Mouse (Mus musculus) intestine, embryonic 14.5 days (tissue): ENCODE results near the gene Rab20. TPM values are rescaled to one million over a fixed set of nuclear protein-coding genes. Genes with fewer than 3 reads are reported as not detected.

ENCODE experiments used
- ATAC-seq: fragments of 200-750 bp; cut with Nextera tagmentation; replicated peaks from 2 replicates; pipeline ENCODE4 v1.8.0; 2017; ENCODE audit warnings: low read depth, moderate number of reproducible peaks, moderate TSS enrichment, moderate library complexity; ENCODE audit not compliant: low FRiP score, low TSS enrichment
- DNase-seq: peaks from one replicate; pipeline ENCODE4 v3.0.0-alpha.2; 2018; ENCODE audit warnings: low spot score
- H3K27ac ChIP-seq: fragments of 300-500 bp; sonication (generic); 2 replicates; pipeline ENCODE4 v1.5.1; 2014; ENCODE audit warnings: low read depth, mild to moderate bottlenecking, control low read depth
- H3K27me3 ChIP-seq: fragments of 300-500 bp; sonication (generic); replicated peaks from 2 replicates; pipeline ENCODE4 v1.6.1; 2014; ENCODE audit warnings: low read length, control low read depth; ENCODE audit not compliant: control insufficient read depth, insufficient read depth
- H3K36me3 ChIP-seq: fragments of 300-500 bp; sonication (generic); 2 replicates; pipeline ENCODE4 v1.6.1; 2014; ENCODE audit warnings: low read length, control low read depth; ENCODE audit not compliant: control insufficient read depth, insufficient read depth
- H3K4me1 ChIP-seq: fragments of 300-500 bp; sonication (generic); replicated peaks from 2 replicates; pipeline ENCODE4 v1.6.1; 2014; ENCODE audit warnings: low read length, control low read depth, mixed read lengths; ENCODE audit not compliant: control insufficient read depth, insufficient read depth
- H3K4me2 ChIP-seq: fragments of 300-500 bp; sonication (generic); 2 replicates; pipeline ENCODE4 v1.6.1; 2014; ENCODE audit warnings: low read length
- H3K4me3 ChIP-seq: fragments of 300-500 bp; sonication (generic); 2 replicates; pipeline ENCODE4 v1.5.1; 2014; ENCODE audit warnings: low read depth, low read length, control low read depth, mixed read lengths
- H3K9ac ChIP-seq: fragments of 300-500 bp; sonication (generic); 2 replicates; pipeline ENCODE4 v1.6.1; 2014; ENCODE audit warnings: mild to moderate bottlenecking, low read length
- H3K9me3 ChIP-seq: fragments of 300-500 bp; sonication (generic); 2 replicates; pipeline ENCODE4 v1.6.1; 2016; ENCODE audit warnings: low read length, control low read depth; ENCODE audit not compliant: control insufficient read depth
- WGBS: fragments of 180-500 bp; shearing (Covaris S2); extraction: QIAGEN DNeasy Blood & Tissue Kit; methylation state at CpG from one replicate; pipeline ENCODE4 v1.1.7; 2014; 5-methylcytosine and 5-hydroxymethylcytosine counted together
- polyA plus RNA-seq: library from polyadenylated mRNA; unstranded; fragments of >200 nt; fragmentation: Nextera tagmentation; extraction: Ambion mirVana; gene quantifications from 2 replicates; pipeline ENCODE4 v1.2.1, GENCODE M21; 2014

The Rab20 gene
- polyA plus RNA-seq, 1 experiment from 2014 or later, result 7.8 TPM

DNA sequence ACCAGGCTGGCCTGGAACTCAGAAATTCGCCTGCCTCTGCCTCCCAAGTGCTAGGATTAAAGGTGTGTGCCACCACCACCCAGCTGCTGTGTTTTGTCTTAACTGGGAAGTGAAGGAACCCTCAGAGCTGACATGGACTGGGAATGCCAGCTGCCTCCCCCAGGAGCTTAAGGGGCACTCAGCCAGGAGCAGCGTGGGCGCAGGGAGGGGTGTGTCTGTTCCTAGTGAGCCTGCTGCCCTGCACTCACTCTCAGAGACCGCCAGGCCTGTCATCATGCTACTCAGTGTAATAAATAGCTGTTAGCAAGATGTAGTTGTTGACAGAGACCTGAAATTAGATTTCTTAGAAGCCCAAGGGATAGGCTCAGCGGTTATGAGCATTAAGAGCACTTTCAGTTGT lies 32.5 kb upstream of the Rab20 start:
- ATAC-seq (no peak), DNase-seq (no peak)
- Histone ChIP-seq H3K36me3 (peaks cover 87% of the 10 kb centered on the region), H3K9ac (no peak overlapping the region), H3K4me3 (no peak overlapping the region), H3K4me1 (no peaks in the 10 kb centered on the region), H3K27me3 (no peaks in the 10 kb centered on the region), H3K9me3 (no peaks in the 10 kb centered on the region), H3K4me2 (no peak overlapping the region), H3K27ac (no peak overlapping the region)
- 91% methylated on average over 5 of the region's 5 CpGs for WGBS

- DNase-seq (no peak), ATAC-seq (no peak)
- Histone ChIP-seq H3K4me3 (no peak overlapping the region), H3K9ac (no peak overlapping the region), H3K27me3 (no peaks in the 10 kb centered on the region), H3K9me3 (no peaks in the 10 kb centered on the region), H3K4me1 (no peaks in the 10 kb centered on the region), H3K4me2 (no peak overlapping the region), H3K27ac (no peak overlapping the region), H3K36me3 (peaks cover 93% of the 10 kb centered on the region)
- WGBS, result 58% methylated on average over 10 of the region's 10 CpGs
Measured at GRCm38 (mm10) chr8:11508880-11509279, 30.4 kb upstream of the Rab20 start.

DNA sequence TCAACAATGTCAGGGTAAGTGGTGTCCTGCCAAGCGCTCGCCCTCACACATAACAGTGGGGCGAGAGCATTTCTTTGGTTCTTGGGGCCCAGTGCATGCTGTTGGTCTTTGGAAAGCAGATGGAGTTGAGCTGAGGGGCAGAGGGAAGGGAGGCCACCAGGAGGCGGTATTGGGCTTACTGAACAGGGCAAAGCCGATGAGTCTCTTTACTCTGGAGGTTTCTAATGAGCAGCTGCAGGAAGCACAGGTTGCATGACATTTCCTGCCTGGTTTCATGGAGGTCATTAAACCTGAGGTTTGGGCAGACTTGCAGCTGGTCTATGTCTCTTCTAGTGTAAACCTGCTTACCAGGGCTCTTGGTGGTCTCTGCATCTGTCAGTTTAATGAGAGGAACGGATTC lies 28.3 kb upstream of the Rab20 start:
- DNase-seq, result peak; percentile 73
- no peak; the same call in 1 of the 2 replicates for ATAC-seq
- no peak overlapping the region for H3K9ac ChIP-seq
- H3K27ac ChIP-seq, result no peak overlapping the region
- H3K27me3 ChIP-seq, result no peaks in the 10 kb centered on the region
- H3K9me3 ChIP-seq, result no peaks in the 10 kb centered on the region
- whole genome bisulfite sequencing, result 70% methylated on average over 6 of the region's 6 CpGs
- peaks cover 90% of the 10 kb centered on the region for H3K36me3 ChIP-seq
- H3K4me2 ChIP-seq, result no peak overlapping the region
- no peaks in the 10 kb centered on the region for H3K4me1 ChIP-seq
- no peak overlapping the region for H3K4me3 ChIP-seq

DNA sequence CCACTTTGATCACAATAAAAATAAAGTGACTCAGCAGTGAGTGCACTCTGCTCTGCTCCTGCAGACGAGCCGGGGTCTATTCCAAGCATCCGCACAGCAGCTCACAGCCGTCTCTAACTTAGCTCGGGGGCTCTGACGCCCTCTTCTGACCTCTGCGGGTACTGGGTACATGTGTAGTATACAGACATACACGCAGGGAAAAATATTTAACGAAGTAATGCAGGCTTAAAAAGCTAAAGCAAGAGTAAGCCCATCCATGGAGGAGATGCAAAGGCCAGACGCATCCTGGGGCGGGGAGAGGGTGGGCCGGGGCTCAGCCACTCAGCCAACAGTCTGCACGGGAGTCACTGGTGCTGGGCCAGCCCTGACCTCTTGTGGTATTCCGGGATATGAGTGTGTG lies 27.6 kb upstream of the Rab20 start:
- H3K36me3 ChIP-seq, result peaks cover 82% of the 10 kb centered on the region
- DNase-seq (no peak), ATAC-seq (no peak)
- H3K4me1 ChIP-seq, result no peaks in the 10 kb centered on the region
- H3K9me3 ChIP-seq, result no peaks in the 10 kb centered on the region
- H3K4me2 ChIP-seq, result no peak overlapping the region
- no peak overlapping the region for H3K4me3 ChIP-seq
- no peak overlapping the region for H3K9ac ChIP-seq
- H3K27me3 ChIP-seq, result no peaks in the 10 kb centered on the region
- H3K27ac ChIP-seq, result no peak overlapping the region
- 86% methylated on average over 14 of the region's 14 CpGs for WGBS

GRCm38 (mm10) chr8:11503476-11504232 lies 25.1 kb upstream of the Rab20 start:
- no peak overlapping the region for H3K27ac ChIP-seq
- H3K4me3 ChIP-seq, result no peak overlapping the region
- no peak overlapping the region for H3K9ac ChIP-seq
- peaks cover 59% of the 10 kb centered on the region for H3K36me3 ChIP-seq
- no peaks in the 10 kb centered on the region for H3K27me3 ChIP-seq
- WGBS, result 88% methylated on average over 13 of the region's 13 CpGs
- no peak overlapping the region for H3K4me2 ChIP-seq
- 0 out of 2 replicates have a peak, but pooled peaks cover 2% of the 10 kb centered on the region for H3K4me1 ChIP-seq
- ATAC-seq (no peak), DNase-seq (no peak)
- H3K9me3 ChIP-seq, result no peaks in the 10 kb centered on the region

DNA sequence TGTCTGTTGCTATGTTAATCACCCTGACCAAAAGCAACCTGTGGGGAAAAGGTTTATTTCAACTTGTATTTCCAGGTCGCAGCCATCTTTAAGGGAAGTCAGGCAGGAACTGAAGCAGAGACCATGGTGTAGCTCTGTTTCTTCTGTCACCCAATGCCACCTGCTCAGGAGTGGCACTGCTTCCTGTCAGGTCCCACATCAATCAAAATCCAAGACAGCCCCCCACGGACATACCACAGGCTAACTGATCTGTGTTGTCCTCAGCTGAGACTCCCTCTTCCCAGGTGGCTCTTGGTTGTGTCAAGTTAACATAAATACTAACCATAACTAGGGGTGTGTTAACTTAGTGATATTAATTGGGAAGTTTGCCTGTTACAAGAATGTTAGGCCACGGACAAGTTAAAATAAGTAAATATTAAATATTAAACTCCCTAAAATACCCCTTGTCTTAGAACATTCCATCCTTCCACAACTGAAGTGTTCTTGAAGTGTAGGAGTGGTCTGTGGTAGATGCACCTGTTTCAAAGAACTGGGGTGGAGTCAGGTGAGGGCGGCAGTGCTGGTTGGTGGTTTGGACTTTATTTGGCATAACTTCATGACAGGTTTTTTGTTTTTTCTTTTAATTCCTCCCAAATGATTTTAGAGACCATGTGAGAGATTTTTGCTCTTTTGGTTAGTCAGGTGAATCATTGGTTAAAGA lies 20.4 kb upstream of the Rab20 start:
- H3K27me3 ChIP-seq, result no peaks in the 10 kb centered on the region
- H3K4me2 ChIP-seq, result no peak overlapping the region
- H3K4me3 ChIP-seq, result no peak overlapping the region
- ATAC-seq (no peak), DNase-seq (no peak)
- peaks cover 10% of the 10 kb centered on the region for H3K4me1 ChIP-seq
- no peak overlapping the region for H3K9ac ChIP-seq
- H3K27ac ChIP-seq, result no peak overlapping the region
- H3K9me3 ChIP-seq, result no peaks in the 10 kb centered on the region
- H3K36me3 ChIP-seq, result peaks cover 18% of the 10 kb centered on the region
- WGBS, result 86% methylated on average over 4 of the region's 4 CpGs

DNA sequence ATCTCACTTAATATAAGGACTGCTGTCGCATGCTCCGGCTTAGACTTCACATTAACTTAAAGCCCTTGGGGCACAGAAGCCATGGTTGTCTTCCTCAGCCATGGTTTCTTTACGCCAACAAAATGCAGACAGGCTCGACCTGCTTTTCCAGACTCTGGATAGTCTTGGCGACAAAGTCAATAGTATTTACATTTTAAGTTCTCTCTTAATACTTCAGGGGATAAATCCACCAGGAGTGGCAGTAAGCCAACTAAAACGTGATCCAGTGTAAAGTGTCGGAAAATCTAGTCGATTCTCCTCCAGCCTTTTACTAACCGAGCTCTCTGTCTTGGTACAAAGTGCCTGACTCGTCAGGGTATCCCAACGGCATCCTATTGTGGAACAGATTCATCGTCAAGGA lies 19.8 kb upstream of the Rab20 start:
- no peak for ATAC-seq
- Histone ChIP-seq H3K27ac (no peak overlapping the region), H3K9me3 (no peaks in the 10 kb centered on the region), H3K4me2 (peak overlapping the region; percentile 65), H3K27me3 (no peaks in the 10 kb centered on the region), H3K4me3 (peak overlapping the region; percentile 95), H3K9ac (peak overlapping the region; percentile 84), H3K36me3 (peaks cover 12% of the 10 kb centered on the region), H3K4me1 (peaks cover 10% of the 10 kb centered on the region)
- DNase-seq, result no peak
- 71% methylated on average over 12 of the region's 12 CpGs for WGBS

GRCm38 (mm10) chr8:11497017-11497990 lies 18.8 kb upstream of the Rab20 start, which contains the start of gene Naxd:
TSS of gene Naxd (plus strand) at chr8:11497506.
- H3K4me1 ChIP-seq, result peaks cover 10% of the 10 kb centered on the region
- H3K9me3 ChIP-seq, result no peaks in the 10 kb centered on the region
- ATAC-seq (peak; percentile 96), DNase-seq (peak; percentile 92)
- peak within 1 kb of the TSS; percentile 84 for H3K9ac ChIP-seq
- peak within 1 kb of the TSS; percentile 65 for H3K4me2 ChIP-seq
- 3% methylated on average over 71 of the region's 73 CpGs for WGBS
- H3K27me3 ChIP-seq, result no peaks in the 10 kb centered on the region
- H3K27ac ChIP-seq, result peak within 1 kb of the TSS; percentile 65
- peak within 1 kb of the TSS; percentile 95 for H3K4me3 ChIP-seq
- peaks cover 2% of the 10 kb centered on the region; the same call in 1 of the 2 replicates for H3K36me3 ChIP-seq
